Mouse (Mus musculus) retina, postnatal 1 day (tissue): ENCODE results near the gene Gm20532.

Experiments used
- DNase-seq: peaks from one replicate; pipeline ENCODE4 v3.0.0-alpha.2; 2012

The Gm20532 gene

DNA sequence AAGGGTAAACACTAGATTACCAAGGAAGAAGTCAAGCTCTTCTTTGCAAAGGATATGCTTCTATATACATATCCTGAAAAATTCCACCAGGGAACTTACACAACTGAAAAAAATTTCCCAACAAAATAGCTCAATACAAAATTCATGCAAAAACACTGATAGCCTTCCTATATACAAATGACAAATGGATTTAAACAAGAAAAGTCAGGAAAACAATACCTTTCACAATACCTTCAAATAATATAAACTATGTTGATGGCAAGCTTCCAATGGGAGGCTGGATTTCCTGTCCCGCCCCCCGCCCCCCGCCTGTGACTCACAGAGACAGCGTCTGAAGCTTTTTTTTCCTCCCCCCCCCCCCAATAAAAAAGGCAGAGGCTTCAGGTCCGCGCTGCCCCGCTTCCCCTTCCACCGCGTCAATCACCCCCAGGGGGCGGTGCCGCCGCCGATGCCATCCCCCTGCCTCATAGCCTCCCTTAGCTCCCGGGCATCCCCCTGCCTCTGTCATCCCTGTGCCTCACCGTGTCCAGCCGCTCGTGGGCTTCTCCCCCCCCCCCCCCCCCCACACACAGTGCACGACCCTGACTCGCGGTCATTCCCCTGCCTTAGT, 74.8 kb downstream of the Gm20532 start:
- peak; percentile 43 for DNase-seq

DNA sequence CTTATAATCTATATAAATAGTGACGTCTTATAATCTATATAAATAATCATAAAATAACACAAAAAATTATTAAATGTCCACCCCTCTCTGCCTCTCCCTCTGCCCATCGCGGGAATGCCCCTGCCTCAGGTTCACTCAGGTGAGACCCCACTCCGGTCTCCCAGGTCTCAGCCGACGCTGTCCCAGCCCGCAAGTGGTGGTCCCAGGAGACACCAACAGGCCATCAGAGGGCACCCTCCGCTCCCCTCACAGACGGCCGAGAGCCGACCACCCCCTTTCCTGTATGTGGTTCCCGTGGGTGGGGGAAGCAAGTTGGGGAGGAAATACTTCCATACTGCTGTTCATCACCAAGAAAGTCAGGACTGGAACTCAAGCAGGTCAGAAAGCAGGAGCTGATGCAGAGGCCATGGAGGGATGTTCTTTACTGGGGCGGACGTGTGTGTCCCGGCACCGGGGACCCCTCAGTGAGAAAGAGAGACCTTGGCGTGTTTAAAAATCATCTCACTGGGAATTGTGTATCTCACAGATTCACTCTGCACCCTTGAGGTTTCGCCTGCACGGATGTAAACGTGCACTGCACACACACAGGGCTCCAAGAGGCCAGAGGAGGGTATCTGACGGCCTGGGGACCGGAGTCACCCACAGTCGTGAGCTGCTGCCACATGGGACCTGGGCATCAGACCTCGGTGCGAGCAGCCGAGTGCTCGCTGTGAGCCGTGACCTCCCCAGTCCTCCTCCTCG, 75.5 kb downstream of the Gm20532 start:
- no peak for DNase-seq

DNA sequence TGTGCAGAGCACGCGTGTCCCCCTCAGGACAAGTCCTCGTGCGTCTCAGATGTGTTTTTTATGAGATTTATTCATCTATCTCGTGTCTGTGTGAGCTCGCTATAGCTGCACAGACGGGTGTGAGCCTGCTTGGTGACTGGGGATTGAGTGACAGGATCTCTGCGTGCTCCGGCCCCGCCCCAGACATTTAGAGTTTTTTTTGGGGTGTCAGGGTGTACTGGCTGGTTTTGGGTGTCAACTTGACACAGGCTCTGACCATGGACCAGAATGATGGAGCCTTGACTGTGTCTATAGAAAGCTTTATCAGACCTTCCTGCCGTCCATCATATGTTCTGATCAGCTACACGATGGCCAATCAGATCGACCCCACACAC, 76.1 kb downstream of the Gm20532 start:
- no peak for DNase-seq

DNA sequence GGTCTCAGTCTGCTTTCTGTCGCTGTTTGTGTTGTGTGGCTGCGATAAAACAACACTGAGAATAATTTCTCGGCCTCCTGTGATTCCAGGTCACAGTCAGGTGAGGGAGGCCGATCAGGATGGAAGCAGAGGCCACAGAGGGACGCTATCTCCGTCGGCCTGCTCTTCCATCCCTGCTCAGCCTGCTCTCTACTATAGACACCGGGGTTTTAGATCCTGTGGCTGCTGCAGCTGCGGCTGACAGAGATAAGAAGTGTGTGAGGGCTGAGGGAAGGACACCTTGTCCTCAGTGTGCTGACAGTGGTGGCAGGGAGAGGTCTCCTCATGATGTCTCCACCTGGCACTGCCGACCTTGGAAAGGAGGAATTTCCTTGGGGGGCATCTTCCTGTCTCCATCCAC, 76.7 kb downstream of the Gm20532 start:
- DNase-seq, result no peak

DNA sequence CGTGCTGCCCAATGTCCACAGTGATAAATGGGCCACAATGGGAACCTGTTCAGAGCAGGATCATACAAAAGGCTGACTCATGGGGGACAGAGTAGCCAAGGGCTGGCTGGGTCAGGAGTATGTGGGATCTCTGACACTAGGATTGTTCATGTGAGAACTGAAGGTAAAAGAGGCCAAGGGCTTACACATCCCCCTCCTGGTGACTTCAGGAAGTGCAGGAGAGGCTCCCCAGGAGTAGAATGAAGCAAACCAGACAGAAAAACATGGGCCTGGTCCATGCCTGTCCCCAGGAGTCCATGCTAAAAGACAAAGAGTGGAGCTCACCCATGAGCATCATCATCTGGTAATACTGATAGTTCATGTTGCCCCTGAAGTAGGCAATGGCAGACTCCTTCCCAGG, 77.1 kb downstream of the Gm20532 start:
- peak; percentile 68 for DNase-seq

DNA sequence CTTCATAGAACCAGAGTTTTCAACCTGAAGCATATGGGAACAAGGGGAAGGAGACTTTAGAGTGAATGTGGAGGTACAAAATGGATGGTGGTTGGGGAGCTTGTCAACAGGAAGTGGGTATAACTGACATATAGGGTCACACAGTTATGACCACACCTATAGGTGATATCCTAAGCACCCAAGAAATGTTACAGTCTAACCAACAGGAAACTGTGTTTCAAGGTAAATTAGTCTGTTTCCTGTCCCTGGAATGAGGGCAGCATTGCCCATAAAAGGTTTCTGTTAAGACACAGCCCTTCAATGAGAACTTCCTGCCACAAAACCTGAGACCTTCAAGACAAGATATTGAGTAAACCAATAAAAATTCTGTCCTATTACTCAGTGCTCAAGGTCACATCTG, 82.3 kb downstream of the Gm20532 start:
- no peak for DNase-seq

DNA sequence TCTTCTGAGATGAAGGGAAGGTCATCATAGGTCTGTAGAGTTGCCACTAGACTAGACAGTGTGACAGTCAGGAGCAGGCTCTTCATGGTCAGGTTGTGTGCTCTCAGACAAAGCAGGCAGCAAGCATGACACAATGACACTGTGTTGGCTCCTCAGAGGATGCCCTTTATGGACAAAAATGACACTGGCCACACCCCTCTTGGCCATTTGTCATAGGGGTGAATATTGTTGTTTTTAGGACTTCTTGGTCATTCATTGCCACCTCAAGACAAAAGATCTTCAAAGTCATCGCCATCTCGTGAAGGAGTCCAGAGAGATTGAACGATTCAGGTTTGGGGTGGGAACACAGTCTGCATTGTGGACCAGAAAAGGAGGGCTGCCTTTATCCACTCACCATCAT, 84.7 kb downstream of the Gm20532 start, which contains the start of gene Lcn4:
Gene Lcn4 (minus strand): TSS at position 101 of the 400 bp plus-strand sequence.
- DNase-seq, result no peak
